Mouse (Mus musculus) heart, postnatal 10 days (tissue): Measurements from ENCODE around the gene Gm20877. TPM values are rescaled to one million over a fixed set of nuclear protein-coding genes. Genes with fewer than 3 reads are reported as not detected.
"Not testable (repeated sequence)": the region's sequence is repeated elsewhere in the genome, so short reads cannot be mapped to it uniquely, and the experiment has no call there.

Source experiments
- DNase-seq, 2 experiments: peaks; one replicate each; pipeline ENCODE4 v3.0.0; 2021
- intact Hi-C: fragments of 180-260 bp; cut with DNase I; formaldehyde crosslinking; loops from one replicate; pipeline ENCODE4 v1.15.1; 2025
- total RNA-seq, 2 experiments: library from RNA; stranded (reverse); gene quantifications; 2 replicates each; pipeline ENCODE4 v1.2.3; 2021

Gene Gm20877
- not detected for total RNA-seq

GRCm38 (mm10) chrY:17093573-17093972 lies at the start of gene Gm20877:
Gene Gm20877, plus strand, starts transcription at chrY:17093873.
- DNase-seq, intact Hi-C loops: not testable (repeated sequence)
